ENCODE assay signal across 16 mouse cellular contexts in genomic region chr7:71368543-71369181, GRCm38 (mm10). TPM values are rescaled to one million over a fixed set of nuclear protein-coding genes. Genes with fewer than 3 reads are reported as not detected.
DNase-seq lines count a peak whose midpoint lies in the region; ATAC-seq and TF ChIP-seq lines count a peak whose summit lies in the region.
"Had no signal": no experiment of that assay in that cellular context is flagged by ENCODE, and none has a peak within 500 bp of the region (broad histone marks: within the 10 kb centered on the region; RNA-seq: fewer than 3 reads in every experiment).

No protein-coding gene starts in this region.

- intact Hi-C loops in heart, postnatal 14 days (cut with DNase I) = no loop called here

- no peak overlapping the region for H3K9ac ChIP-seq in lung, embryonic 14.5 days
- H3K9ac ChIP-seq in stomach, embryonic 16.5 days (ENCODE audit: low read length) = no peak overlapping the region
- H3K9ac ChIP-seq: hindbrain, embryonic 13.5 days; liver, embryonic 13.5 days had no signal

- peak; percentile 88 for ATAC-seq in lung, embryonic 14.5 days (ENCODE audit: insufficient read depth)
- peak; percentile 74; the same call in 1 of the 2 replicates for ATAC-seq in stomach, embryonic 16.5 days (ENCODE audit: insufficient read depth, low FRiP score)
- ATAC-seq: activated CD4-positive, CD25-positive, alpha-beta regulatory T cell, adult 4 months; CD4-positive, CD25-positive, alpha-beta regulatory T cell, adult 4 months had no signal

- WGBS in heart, embryonic 10.5 days = 80% methylated on average over 13 of the region's 13 CpGs
- WGBS in lung, adult 2 months = 71% methylated on average over 13 of the region's 13 CpGs
- 39% methylated on average over 13 of the region's 13 CpGs for WGBS in lung, embryonic 14.5 days
- WGBS in stomach, embryonic 16.5 days = 50% methylated on average over 13 of the region's 13 CpGs
- 95% methylated on average over 13 of the region's 13 CpGs for WGBS in forebrain, embryonic 10.5 days

- H3K4me1 ChIP-seq in heart, embryonic 10.5 days = peaks cover 12% of the 10 kb centered on the region
- H3K4me1 ChIP-seq in lung, adult 2 months (ENCODE audit: control insufficient read depth, insufficient read depth, low read length) = no peaks in the 10 kb centered on the region; the same call in 1 of the 2 replicates
- peaks cover 8% of the 10 kb centered on the region for H3K4me1 ChIP-seq in lung, embryonic 14.5 days (ENCODE audit: insufficient read depth)
- H3K4me1 ChIP-seq in stomach, embryonic 16.5 days (ENCODE audit: control insufficient read depth, insufficient read depth, low read length) = peaks cover 4% of the 10 kb centered on the region; the same call in 1 of the 2 replicates
- H3K4me1 ChIP-seq in forebrain, embryonic 10.5 days = peaks cover 24% of the 10 kb centered on the region
- H3K4me1 ChIP-seq: hindbrain, embryonic 13.5 days; liver, embryonic 13.5 days had no signal

- DNase-seq in heart, embryonic 10.5 days (ENCODE audit: low spot score) = no peak
- DNase-seq in heart, postnatal 14 days = no peak
- peak; percentile 28 to 38 for DNase-seq in lung, adult 18-20 months
- DNase-seq in lung, adult 2 months = no peak
- DNase-seq in lung, embryonic 14.5 days = peak; percentile 98
- no peak for DNase-seq in forebrain, embryonic 10.5 days (ENCODE audit: extremely low spot score, low spot score)
- DNase-seq: cerebellum, adult 9-10 months; liver, embryonic 13.5 days; right cerebral cortex, postnatal 25 days; thymus, postnatal 4 days had no signal

- H3K36me3 ChIP-seq in heart, embryonic 10.5 days = no peaks in the 10 kb centered on the region
- no peaks in the 10 kb centered on the region for H3K36me3 ChIP-seq in lung, embryonic 14.5 days (ENCODE audit: insufficient read depth)
- H3K36me3 ChIP-seq in stomach, embryonic 16.5 days (ENCODE audit: control insufficient read depth, insufficient read depth, low read length) = no peaks in the 10 kb centered on the region
- H3K36me3 ChIP-seq in forebrain, embryonic 10.5 days (replicated peaks) = no peaks in the 10 kb centered on the region
- H3K36me3 ChIP-seq: hindbrain, embryonic 13.5 days; liver, embryonic 13.5 days had no signal

- no peaks in the 10 kb centered on the region for H3K27me3 ChIP-seq in heart, embryonic 10.5 days (ENCODE audit: insufficient read depth, poor library complexity, severe bottlenecking)
- H3K27me3 ChIP-seq in lung, embryonic 14.5 days (ENCODE audit: insufficient read depth, low read length) = no peaks in the 10 kb centered on the region
- H3K27me3 ChIP-seq in stomach, embryonic 16.5 days (ENCODE audit: control insufficient read depth, insufficient read depth, low read length) = no peaks in the 10 kb centered on the region
- H3K27me3 ChIP-seq in forebrain, embryonic 10.5 days (ENCODE audit: poor library complexity, severe bottlenecking) = 0 out of 2 replicates have a peak, but pooled peaks cover 5% of the 10 kb centered on the region
- H3K27me3 ChIP-seq: hindbrain, embryonic 13.5 days; liver, embryonic 13.5 days had no signal

- H3K27ac ChIP-seq in heart, embryonic 10.5 days = peak overlapping the region; percentile 4; the same call in 1 of the 2 replicates
- peak overlapping the region; percentile 48 for H3K27ac ChIP-seq in lung, embryonic 14.5 days (ENCODE audit: low read depth)
- H3K27ac ChIP-seq in stomach, embryonic 16.5 days (ENCODE audit: low read length) = peak overlapping the region; percentile 66
- H3K27ac ChIP-seq in forebrain, embryonic 10.5 days = no peak overlapping the region
- H3K27ac ChIP-seq: hindbrain, embryonic 13.5 days; liver, embryonic 13.5 days had no signal

- no peaks in the 10 kb centered on the region for H3K9me3 ChIP-seq in heart, embryonic 10.5 days
- H3K9me3 ChIP-seq in lung, embryonic 14.5 days (ENCODE audit: low read depth, low read length) = no peaks in the 10 kb centered on the region
- no peaks in the 10 kb centered on the region for H3K9me3 ChIP-seq in stomach, embryonic 16.5 days (replicated peaks; ENCODE audit: control insufficient read depth, low read length)
- no peaks in the 10 kb centered on the region for H3K9me3 ChIP-seq in forebrain, embryonic 10.5 days
- H3K9me3 ChIP-seq: hindbrain, embryonic 13.5 days; liver, embryonic 13.5 days had no signal

- no peak for TF ChIP-seq POLR2A in lung, adult 2 months (IDR thresholded peaks at IDR 0.05; ENCODE audit: borderline replicate concordance, extremely low read depth, low read depth, low read length)

- no peak for TF ChIP-seq CTCF in lung, adult 2 months (IDR thresholded peaks at IDR 0.05; ENCODE audit: insufficient read depth, low read length)
- no peak for TF ChIP-seq CTCF in lung, embryonic 14.5 days (IDR thresholded peaks at IDR 0.05; ENCODE audit: low read depth)

- H3K4me2 ChIP-seq in lung, embryonic 14.5 days = peak overlapping the region; percentile 24; the same call in 1 of the 2 replicates
- peak overlapping the region; percentile 11; the same call in 1 of the 2 replicates for H3K4me2 ChIP-seq in stomach, embryonic 16.5 days (ENCODE audit: low read depth, low read length)
- H3K4me2 ChIP-seq: hindbrain, embryonic 13.5 days; liver, embryonic 13.5 days had no signal

- H3K4me3 ChIP-seq in heart, embryonic 10.5 days = no peak overlapping the region
- H3K4me3 ChIP-seq in lung, adult 2 months (replicated peaks; ENCODE audit: extremely low read depth, low read depth, low read length) = no peak overlapping the region
- H3K4me3 ChIP-seq in lung, embryonic 14.5 days (ENCODE audit: low read depth, low read length) = no peak overlapping the region
- no peak overlapping the region for H3K4me3 ChIP-seq in stomach, embryonic 16.5 days (replicated peaks; ENCODE audit: low read length)
- H3K4me3 ChIP-seq in forebrain, embryonic 10.5 days = no peak overlapping the region
- H3K4me3 ChIP-seq: hindbrain, embryonic 13.5 days; liver, embryonic 13.5 days had no signal

RNA-seq across cellular contexts. Expression of gene Gm10295, which starts 17.4 kb away (rescaled TPM):
- not detected in 2 replicates for polyA plus RNA-seq in heart, embryonic 10.5 days (2016; fragmentation: Nextera tagmentation; extraction: Ambion mirVana)
- not detected for total RNA-seq in heart, postnatal 14 days (2021)
- not detected in 2 replicates for polyA plus RNA-seq in lung, adult 2 months (2012; rRNA removed)
- polyA plus RNA-seq in lung, embryonic 14.5 days (2014; fragmentation: Nextera tagmentation; extraction: Ambion mirVana) = not detected in 2 replicates
- not detected in 2 replicates for polyA plus RNA-seq in stomach, embryonic 16.5 days (2015; fragmentation: Nextera tagmentation; extraction: Ambion mirVana)
- polyA plus RNA-seq in forebrain, embryonic 10.5 days (2016; fragmentation: Nextera tagmentation; extraction: Ambion mirVana) = not detected in 2 replicates
- total RNA-seq: layer of hippocampus, adult 8-10 months; left cerebral cortex, postnatal 14 days had no signal
- polyA plus RNA-seq: activated CD4-positive, CD25-positive, alpha-beta regulatory T cell, adult 4 months; CD4-positive, CD25-positive, alpha-beta regulatory T cell, adult 4 months; hindbrain, embryonic 13.5 days; liver, embryonic 13.5 days had no signal

Comparison
In these comparisons a context has a peak if more than half of its experiments do, and no peak if none do; other contexts are left out.
1. DNase-seq: peak in lung, adult 18-20 months (2 of 2) and lung, embryonic 14.5 days (single experiment); none in heart, embryonic 10.5 days (single experiment), heart, postnatal 14 days (0 of 2), lung, adult 2 months (single experiment) and forebrain, embryonic 10.5 days (single experiment).